Mouse (Mus musculus) gastrocnemius, adult 2 months (tissue): ENCODE measurements around the gene Ugcg. TPM values are rescaled to one million over a fixed set of nuclear protein-coding genes. Genes with fewer than 3 reads are reported as not detected.
A peak's percentile ranks its signal among the peaks of the same experiment; 100 is the strongest.

Source experiments
- DNase-seq: peaks from one replicate; pipeline ENCODE4 v3.0.0; 2022
- H3K27ac ChIP-seq: fragments of 200-600 bp; 2 replicates; pipeline ENCODE4 v1.8.1; 2022; ENCODE audit warnings: mild to moderate bottlenecking
- H3K4me3 ChIP-seq: fragments of 200-600 bp; 2 replicates; pipeline ENCODE4 v1.8.1; 2022; ENCODE audit warnings: mild to moderate bottlenecking, moderate library complexity
- CTCF ChIP-seq: fragments of 200-600 bp; IDR thresholded peaks from 2 replicates; pipeline ENCODE4 v1.8.1; 2022; ENCODE audit warnings: antibody characterized with exemption, mild to moderate bottlenecking, moderate library complexity
- intact Hi-C: fragments of 180-260 bp; cut with DNase I; formaldehyde crosslinking; loops from one replicate; pipeline ENCODE4 v1.15.1; 2025
- long read RNA-seq, 2 experiments: library from polyadenylated mRNA; stranded (forward); transcript quantifications; one replicate each; pipeline ENCODE4 v2.0.0; 2021
- total RNA-seq, 2 experiments: library from RNA; stranded (reverse); gene quantifications; 2 replicates each; pipeline ENCODE4 v1.2.3; 2021

The Ugcg gene
- total RNA-seq, result 1 to 10 TPM; 7.6 to 9.1 TPM
- long read RNA-seq, experiment 1, full-length matches to known transcripts, result 4 of 6 reads
- long read RNA-seq, experiment 1, partial matches to known transcripts, result 1 of 6 reads
- long read RNA-seq, experiment 1, other reads (novel, unspliced or antisense), result 1 of 6 reads
- long read RNA-seq, experiment 2, full-length matches to known transcripts, result 5 of 11 reads
- long read RNA-seq, experiment 2, partial matches to known transcripts, result 0 of 11 reads
- long read RNA-seq, experiment 2, other reads (novel, unspliced or antisense), result 6 of 11 reads

DNA sequence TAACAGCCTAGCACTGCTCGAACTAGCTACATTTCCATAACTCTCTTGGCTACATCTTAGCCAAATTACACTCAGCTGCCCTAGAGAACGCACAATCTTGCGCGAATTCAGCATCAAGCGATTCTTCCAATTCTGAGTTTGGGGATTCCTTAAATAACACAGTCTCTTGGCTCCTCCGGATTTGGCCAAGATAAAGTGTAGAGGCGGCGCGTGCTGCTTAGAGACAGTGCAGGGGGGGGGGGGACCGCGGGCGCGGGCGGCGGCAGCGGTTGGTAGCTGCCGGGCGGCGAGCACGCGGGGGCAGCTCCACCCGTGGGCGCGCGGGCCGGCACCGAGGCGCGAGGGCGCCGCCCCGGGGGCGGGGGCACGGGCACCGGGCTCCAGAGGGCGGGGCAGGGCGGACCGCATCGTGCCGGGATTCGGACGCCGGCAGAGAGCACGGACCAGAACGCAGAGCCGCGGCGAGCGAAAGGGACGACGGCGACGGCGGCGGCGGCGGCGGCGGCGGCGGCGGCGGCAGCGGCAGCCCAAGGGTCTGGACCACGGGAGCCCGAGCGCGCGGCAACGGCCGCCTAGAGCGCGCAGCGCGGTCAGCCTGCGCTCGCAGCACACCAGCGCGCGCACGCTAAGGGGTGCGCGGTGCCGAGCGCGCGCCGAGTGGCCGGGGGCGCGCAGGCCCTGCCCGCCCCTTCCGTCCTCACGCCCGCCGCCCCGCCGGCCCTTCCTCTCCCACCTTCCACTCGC is at the start of gene Ugcg:
Ugcg (plus strand) TSS at position 456 of the 744 bp plus-strand sequence.
- intact Hi-C loops, result loop anchor here (1.0 to 10.0 kb wide), 4 partner anchors 25 to 360 kb away; partner anchors contain the start of gene Ptbp3
- peak; percentile 91 for DNase-seq
- H3K27ac ChIP-seq, result peak within 1 kb of the TSS; percentile 90
- H3K4me3 ChIP-seq, result peak within 1 kb of the TSS; percentile 93
- TF ChIP-seq CTCF, result no peak

DNA sequence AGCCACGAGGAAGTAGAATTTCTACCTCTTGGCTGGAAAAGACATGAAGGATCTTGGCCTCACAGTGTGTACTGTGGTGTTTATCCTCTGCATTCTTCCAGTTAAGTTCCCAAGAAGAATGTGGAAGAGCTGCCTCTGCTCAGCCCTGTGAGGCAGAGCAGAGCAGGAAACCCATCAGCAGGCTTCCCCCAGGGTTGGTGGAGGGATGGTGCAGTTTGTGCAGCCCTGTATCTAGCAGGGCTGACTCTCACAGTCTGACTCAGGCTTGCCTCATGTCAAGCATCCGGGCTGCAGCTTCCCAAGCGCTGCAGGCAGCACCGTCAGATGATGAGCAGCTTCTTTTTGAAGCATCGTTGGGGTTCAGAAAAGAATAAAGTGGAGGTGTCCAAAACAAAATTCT is 40.0 kb upstream of the Ugcg start:
- TF ChIP-seq CTCF, result no peak
- intact Hi-C loops, result no loop called here
- no peak overlapping the region for H3K27ac ChIP-seq
- no peak for DNase-seq
- no peak overlapping the region for H3K4me3 ChIP-seq

DNA sequence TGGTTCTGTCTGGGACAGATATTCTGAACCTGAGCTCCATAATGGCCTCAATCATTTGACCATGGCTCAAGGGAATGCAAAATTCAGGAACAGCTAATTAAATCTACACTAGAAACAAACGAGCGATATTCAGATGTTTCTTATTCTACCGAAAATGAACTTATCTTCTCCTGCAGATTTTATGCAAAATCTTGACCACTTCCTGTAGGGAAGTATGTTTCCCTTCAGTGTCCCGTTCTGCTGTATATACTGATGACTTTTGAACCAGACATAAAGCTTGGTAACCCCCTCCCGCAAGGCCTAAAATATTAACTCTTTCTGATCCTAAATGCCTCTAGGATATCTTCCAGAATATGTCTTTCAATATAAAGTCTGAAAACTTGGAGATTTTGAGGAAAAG is 38.1 kb upstream of the Ugcg start:
- no peak for DNase-seq
- no peak for TF ChIP-seq CTCF
- Histone ChIP-seq H3K27ac (no peak overlapping the region), H3K4me3 (no peak overlapping the region)
- intact Hi-C loops, result no loop called here

DNA sequence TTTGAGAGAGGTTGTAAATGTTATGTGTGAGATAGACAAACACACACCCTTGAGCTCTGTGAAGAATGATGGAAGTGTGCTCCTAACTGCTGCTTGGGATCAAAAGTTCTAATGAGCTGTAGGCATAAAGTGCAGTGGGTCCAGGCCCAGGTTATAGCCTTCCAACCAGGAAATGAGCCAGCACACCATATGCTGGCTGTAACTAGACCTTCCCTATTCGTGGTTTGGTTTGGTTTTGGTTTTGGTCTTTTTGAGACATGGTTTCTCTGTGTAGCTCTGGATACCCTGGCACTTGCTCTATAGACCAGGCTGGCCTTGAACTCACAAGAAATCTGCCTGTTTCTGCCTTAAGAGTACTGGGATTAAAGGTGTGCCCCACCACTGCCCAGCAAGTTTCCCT is 37.1 kb upstream of the Ugcg start:
- no peak for TF ChIP-seq CTCF
- Histone ChIP-seq H3K27ac (no peak overlapping the region), H3K4me3 (no peak overlapping the region)
- DNase-seq, result no peak
- intact Hi-C loops, result no loop called here

DNA sequence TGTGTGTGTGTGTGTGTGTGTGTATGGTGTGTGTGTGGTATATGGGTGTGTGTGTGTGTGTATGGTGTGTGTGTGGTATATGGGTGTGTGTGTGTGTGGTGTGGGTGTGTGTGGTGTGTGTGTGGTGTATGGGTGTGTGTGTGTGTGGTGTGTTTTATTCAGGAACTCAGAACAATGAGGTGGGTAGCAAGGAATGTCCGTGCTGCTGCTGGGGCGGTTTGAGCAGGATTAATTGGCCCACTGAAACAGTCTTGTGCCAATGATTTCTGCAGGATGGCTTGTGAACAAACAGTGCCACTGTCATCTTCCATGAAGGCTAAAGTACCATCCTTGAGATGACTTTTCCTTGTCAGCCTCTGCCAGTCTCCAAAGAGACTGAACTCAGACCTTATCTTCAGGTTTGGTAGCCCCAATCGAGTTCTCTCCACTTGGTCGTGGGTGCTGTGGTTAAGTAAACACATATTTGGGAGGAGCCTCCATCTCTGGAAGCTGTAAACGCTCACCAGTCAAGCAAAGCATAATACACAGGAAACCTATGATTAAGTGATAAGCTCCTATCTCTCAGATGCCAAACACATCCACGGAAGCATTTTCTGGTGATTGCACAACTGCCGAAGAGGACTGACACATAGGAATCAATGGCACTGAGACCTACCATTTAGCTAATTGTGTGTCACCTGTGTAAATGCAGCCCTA is 32.0 kb upstream of the Ugcg start:
- intact Hi-C loops, result no loop called here
- H3K4me3 ChIP-seq, result no peak overlapping the region
- H3K27ac ChIP-seq, result no peak overlapping the region
- no peak for TF ChIP-seq CTCF
- no peak for DNase-seq

DNA sequence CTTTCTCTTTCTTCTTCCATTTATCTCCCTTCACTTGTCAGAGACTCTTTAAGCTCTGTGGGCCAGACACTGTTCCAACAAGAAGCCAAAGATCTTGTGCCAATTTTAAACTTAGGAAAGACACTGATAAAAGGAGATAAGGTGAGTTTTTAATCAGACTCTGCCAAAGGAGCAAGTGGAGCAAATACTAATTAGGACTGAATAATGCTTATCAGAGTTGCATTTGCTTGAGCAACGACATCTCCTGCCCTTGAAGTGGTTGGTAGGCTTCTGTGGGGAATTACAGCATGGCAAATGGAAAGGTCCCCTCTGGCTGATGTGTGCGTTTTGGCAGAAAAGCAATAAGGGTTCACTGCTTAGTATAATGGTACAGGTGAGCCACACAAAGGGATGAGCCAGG is 31.4 kb upstream of the Ugcg start:
- no peak overlapping the region for H3K27ac ChIP-seq
- no peak overlapping the region for H3K4me3 ChIP-seq
- DNase-seq, result no peak
- intact Hi-C loops, result no loop called here
- no peak for TF ChIP-seq CTCF

DNA sequence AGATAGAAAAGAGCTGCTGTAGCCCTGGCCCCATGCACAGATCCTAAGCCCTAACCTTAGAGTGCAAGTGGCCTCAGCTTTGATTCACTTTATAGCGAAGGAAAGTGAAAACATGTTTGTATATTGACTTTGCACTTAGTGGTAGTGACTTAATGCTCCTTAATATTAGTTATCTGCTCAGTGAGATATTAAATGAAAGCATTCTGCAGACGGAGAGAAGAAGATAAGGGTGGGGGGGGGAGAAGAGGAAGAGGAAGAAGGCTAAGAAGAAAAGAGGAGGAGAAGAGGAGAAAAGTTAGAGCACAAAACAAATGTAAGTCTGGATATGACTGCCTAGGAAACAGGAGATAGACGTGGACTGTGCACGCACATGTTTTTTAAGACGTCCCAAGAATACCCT is 28.8 kb upstream of the Ugcg start:
- DNase-seq, result no peak
- TF ChIP-seq CTCF, result no peak
- Histone ChIP-seq H3K27ac (no peak overlapping the region), H3K4me3 (no peak overlapping the region)
- intact Hi-C loops, result no loop called here

DNA sequence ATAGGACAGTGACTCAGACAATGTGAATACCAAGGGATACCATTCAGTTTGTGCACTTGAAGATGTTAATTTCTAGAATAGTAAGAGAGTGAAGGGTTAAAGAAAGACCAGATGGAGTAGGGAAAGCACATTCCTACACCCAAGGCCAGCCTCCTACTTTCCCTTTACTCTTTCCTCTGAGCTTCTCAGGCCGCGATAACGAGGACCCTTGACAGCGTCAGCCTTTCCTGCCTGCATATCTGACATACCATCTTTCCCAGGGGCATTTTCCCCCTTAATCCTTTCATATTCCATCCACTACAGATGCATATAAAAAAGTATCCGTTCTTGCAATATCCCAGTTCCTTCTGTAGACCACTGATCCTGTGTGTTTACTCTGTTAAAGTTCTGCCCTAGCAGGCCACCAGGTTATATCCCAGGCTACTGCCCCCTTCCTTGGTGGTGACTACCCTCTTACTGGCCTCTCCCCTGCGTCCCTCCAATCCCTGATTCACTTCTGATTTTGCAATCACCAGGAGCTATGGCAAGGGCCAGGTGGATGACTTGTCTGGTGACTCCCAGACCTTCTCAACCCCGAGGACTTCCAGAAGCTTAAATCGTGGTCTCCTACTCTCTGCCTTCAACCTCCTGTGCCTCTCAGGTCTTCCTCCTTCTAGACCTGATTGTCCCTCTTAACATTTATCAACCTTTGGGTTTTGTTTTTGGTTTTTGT is 27.9 kb upstream of the Ugcg start:
- Histone ChIP-seq H3K4me3 (no peak overlapping the region), H3K27ac (no peak overlapping the region)
- DNase-seq, result no peak
- intact Hi-C loops, result no loop called here
- TF ChIP-seq CTCF, result no peak

DNA sequence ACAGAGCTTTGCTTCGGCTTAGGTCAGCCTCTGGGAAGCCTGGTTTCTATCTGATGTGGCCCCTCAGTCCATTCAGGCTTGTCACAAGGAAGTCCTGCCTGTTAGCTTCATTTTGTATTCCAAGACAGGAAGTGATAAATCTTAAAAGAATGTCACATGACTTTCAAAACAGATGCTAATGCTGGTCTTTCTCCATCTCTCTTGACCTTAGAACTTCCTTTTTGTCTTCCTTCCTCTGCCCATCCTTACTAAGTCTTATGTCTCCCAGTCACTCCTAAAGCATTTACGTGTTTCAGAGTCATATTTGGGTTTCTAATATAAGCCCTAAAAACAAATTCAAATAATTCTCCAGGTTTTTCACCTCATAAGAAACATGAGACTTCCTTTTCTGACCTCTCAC is 25.0 kb upstream of the Ugcg start:
- intact Hi-C loops, result no loop called here
- DNase-seq, result no peak
- Histone ChIP-seq H3K27ac (no peak overlapping the region), H3K4me3 (no peak overlapping the region)
- TF ChIP-seq CTCF, result no peak

DNA sequence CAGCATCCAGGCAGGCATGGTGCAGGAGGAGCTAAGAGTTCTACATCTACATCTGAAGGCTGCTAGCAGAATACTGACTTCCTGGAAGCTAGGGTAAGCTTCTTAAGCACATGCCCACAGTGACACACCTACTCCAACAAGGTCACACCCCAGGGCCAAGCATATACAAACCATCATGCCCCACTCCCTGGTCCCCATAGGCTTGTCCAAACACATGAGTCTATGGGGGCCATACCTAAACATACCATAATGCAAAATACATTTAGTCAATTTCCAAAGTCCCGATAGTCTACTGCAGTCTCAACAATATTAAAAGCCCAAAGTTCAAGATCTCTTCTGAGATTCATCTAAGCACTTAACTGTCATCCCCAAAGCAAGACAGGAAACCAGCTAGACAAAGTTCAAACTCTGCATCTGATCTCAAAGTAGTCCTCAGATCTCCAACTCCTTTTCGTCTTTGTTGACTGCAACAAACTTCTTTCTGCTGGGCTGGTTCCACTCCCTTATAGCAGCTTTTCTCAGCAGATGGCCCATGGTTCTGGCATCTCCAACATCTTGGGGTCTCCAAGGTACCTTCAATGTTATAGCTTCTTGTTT is 21.7 kb upstream of the Ugcg start:
- no peak for TF ChIP-seq CTCF
- Histone ChIP-seq H3K4me3 (no peak overlapping the region), H3K27ac (no peak overlapping the region)
- DNase-seq, result no peak
- intact Hi-C loops, result no loop called here

DNA sequence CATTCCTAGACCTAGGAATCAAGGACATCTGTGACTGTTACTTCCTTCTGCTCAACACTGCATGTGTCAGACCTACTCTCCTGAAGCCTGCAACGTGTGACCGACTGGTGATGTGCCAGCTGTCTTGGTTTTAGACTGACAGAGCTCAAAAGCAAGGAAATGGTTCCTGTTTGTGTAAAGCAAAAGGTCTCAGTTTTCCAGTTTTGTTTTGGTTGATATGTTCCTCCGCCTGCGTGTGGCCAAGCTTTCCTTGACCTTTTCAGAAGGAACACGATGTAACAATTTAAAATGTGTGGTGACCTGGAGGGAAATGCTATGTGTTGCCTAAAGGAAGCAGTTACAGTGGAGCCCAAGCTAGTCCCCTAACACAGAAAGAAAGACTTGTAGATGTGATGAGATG is 19.1 kb upstream of the Ugcg start:
- intact Hi-C loops, result no loop called here
- no peak for DNase-seq
- no peak overlapping the region for H3K4me3 ChIP-seq
- no peak overlapping the region for H3K27ac ChIP-seq
- TF ChIP-seq CTCF, result no peak

DNA sequence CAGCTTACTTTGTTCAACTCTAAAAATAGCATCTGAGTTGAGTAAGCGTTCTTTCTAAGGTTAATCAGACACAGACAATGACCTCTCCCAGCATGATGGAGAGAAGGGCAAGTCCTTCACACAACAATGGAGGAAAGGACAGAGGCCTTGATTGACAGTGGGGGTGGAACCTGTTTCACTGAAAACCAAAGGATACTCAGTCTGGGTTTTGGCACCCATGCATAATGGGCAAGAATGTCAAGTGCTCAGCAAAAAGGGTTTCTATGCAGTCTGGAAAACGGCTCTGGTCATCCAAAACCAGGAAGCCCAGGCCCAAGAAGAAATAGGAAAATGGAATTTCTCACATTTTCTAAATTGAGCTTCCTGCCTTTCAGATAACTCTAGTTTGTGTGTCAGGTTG is 16.4 kb upstream of the Ugcg start:
- Histone ChIP-seq H3K4me3 (no peak overlapping the region), H3K27ac (no peak overlapping the region)
- TF ChIP-seq CTCF, result no peak
- DNase-seq, result no peak
- intact Hi-C loops, result no loop called here
